Mouse (Mus musculus) small intestine, adult 2 months (tissue): ENCODE measurements at regions not wholly inside any gene's neighbourhood (a gene's known extent, or its start where the extent isn't known, plus 50 kb on each side); places are given as distances from the start of the nearest gene placed in this dataset.

Experiments
- H3K27ac ChIP-seq: fragments of 200-500 bp; 2 replicates; pipeline ENCODE4 v1.5.1; 2012; ENCODE audit warnings: low read depth, low read length, control low read depth, inconsistent platforms; ENCODE audit not compliant: insufficient read depth
- H3K27me3 ChIP-seq: fragments of 200-500 bp; 2 replicates; pipeline ENCODE4 v1.6.1; 2012; ENCODE audit warnings: mild to moderate bottlenecking, moderate library complexity, low read length, inconsistent platforms; ENCODE audit not compliant: control insufficient read depth, insufficient read depth
- H3K36me3 ChIP-seq: fragments of 200-500 bp; 2 replicates; pipeline ENCODE4 v1.6.1; 2012; ENCODE audit warnings: mild to moderate bottlenecking, low read length, control low read depth, inconsistent platforms; ENCODE audit not compliant: control insufficient read depth, insufficient read depth
- H3K4me1 ChIP-seq: fragments of 200-500 bp; 2 replicates; pipeline ENCODE4 v1.6.1; 2012; ENCODE audit warnings: low read length, inconsistent platforms, mixed read lengths; ENCODE audit not compliant: control insufficient read depth, insufficient read depth, insufficient read length
- H3K4me3 ChIP-seq: fragments of 200-500 bp; 2 replicates; pipeline ENCODE4 v1.5.1; 2012; ENCODE audit warnings: low read depth, mild to moderate bottlenecking, control low read depth, inconsistent platforms, low read length, moderate library complexity
- CTCF ChIP-seq: fragments of 200-500 bp; IDR thresholded peaks from 2 replicates; pipeline ENCODE4 v1.5.1; 2012; ENCODE audit warnings: low read depth, mild to moderate bottlenecking, control low read depth, inconsistent platforms, low read length, moderate library complexity, mixed read lengths; ENCODE audit not compliant: insufficient replicate concordance, insufficient read length; ENCODE audit errors: extremely low read depth
- POLR2A ChIP-seq: fragments of 200-500 bp; IDR thresholded peaks from 2 replicates; pipeline ENCODE4 v1.6.1; 2012; ENCODE audit warnings: low read depth, mild to moderate bottlenecking, control low read depth, inconsistent platforms, low read length, moderate library complexity
- WGBS: fragments of 180-500 bp; shearing (Covaris S2); methylation state at CpG from one replicate; pipeline ENCODE4 v1.1.7; 2018; 5-methylcytosine and 5-hydroxymethylcytosine counted together

GRCm38 (mm10) chr2:166408806-166409205 lies 253.3 kb upstream of the Sulf2 start:
- TF ChIP-seq POLR2A, result no peak
- no peak for TF ChIP-seq CTCF
- Histone ChIP-seq H3K4me1 (no peaks in the 10 kb centered on the region), H3K4me3 (no peak overlapping the region), H3K27me3 (no peaks in the 10 kb centered on the region), H3K36me3 (no peaks in the 10 kb centered on the region), H3K27ac (no peak overlapping the region)
- 79% methylated on average over 4 of the region's 4 CpGs for WGBS

DNA sequence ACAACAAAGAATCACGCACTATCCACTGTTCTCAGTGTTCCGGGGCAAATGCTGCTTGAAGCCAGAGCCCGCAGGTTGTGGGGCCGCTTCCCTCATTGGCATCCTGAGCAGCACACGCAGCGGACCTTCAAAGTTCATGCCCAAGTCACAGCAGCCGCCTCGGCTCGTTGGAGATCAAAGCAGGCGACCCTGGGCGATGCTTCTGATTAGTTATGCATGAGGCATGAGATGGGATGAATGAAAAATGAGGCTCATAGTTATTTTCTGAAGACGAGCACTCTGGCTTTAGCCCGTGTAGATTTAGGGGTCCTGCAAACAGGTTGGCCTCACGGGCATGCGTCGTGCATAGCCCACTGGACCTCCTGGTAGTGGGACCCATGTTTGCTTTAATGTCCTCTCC lies 252.5 kb upstream of the Sulf2 start:
- 88% methylated on average over 16 of the region's 16 CpGs for WGBS
- TF ChIP-seq CTCF, result no peak
- Histone ChIP-seq H3K4me3 (no peak overlapping the region), H3K27me3 (no peaks in the 10 kb centered on the region), H3K4me1 (no peaks in the 10 kb centered on the region), H3K36me3 (no peaks in the 10 kb centered on the region), H3K27ac (no peak overlapping the region)

DNA sequence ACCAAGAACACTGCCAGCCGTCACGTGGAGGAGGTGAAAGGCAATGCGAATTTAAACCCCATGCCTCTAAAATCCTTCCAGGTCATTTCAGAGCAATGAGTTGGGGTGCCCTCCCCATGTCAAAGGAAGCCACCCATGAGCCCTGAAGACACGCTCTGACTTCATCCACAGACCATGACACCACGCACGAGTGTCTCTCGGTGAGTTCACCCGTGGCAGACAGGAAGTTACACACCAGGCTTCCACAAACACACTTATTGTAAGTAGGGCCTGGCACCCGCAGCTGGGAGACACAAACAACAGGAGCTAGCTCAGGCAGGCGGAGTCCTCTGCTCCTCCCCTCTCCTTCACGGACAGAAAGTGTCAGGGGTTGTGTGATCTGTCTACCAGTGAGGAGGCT lies 251.4 kb upstream of the Sulf2 start:
- no peak overlapping the region for H3K27ac ChIP-seq
- no peaks in the 10 kb centered on the region for H3K27me3 ChIP-seq
- no peaks in the 10 kb centered on the region for H3K36me3 ChIP-seq
- TF ChIP-seq CTCF (no peak), POLR2A (no peak)
- 67% methylated on average over 11 of the region's 11 CpGs for WGBS
- no peaks in the 10 kb centered on the region for H3K4me1 ChIP-seq
- H3K4me3 ChIP-seq, result no peak overlapping the region

GRCm38 (mm10) chr2:166403319-166403718 lies 247.9 kb upstream of the Sulf2 start:
- Histone ChIP-seq H3K36me3 (no peaks in the 10 kb centered on the region), H3K4me1 (peaks cover 2% of the 10 kb centered on the region; the same call in 1 of the 2 replicates), H3K27ac (no peak overlapping the region), H3K27me3 (no peaks in the 10 kb centered on the region), H3K4me3 (no peak overlapping the region)
- TF ChIP-seq POLR2A (no peak), CTCF (no peak)
- 44% methylated on average over 10 of the region's 10 CpGs for WGBS

DNA sequence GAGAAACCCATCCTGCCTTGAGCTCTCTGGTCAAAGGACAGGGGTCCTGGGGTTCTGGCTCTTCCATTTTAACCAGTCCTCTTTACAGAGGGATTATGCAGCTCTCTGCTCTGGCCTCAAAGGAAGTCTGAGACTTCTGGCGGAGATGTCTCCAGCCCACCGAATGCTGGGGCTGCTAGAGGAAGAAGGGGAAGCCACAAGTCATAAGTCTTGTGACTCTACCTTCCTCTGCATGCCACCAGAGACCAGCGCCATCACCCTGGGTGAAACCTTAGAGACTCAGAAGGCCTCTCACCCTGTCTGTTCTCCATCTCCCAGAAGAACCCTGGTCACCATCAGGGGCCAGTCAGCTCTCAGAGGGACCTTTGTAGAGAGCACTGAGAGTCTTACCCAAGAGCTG lies 246.4 kb upstream of the Sulf2 start:
- Histone ChIP-seq H3K4me3 (no peak overlapping the region), H3K27ac (no peak overlapping the region), H3K27me3 (no peaks in the 10 kb centered on the region), H3K36me3 (no peaks in the 10 kb centered on the region), H3K4me1 (peaks cover 2% of the 10 kb centered on the region; the same call in 1 of the 2 replicates)
- TF ChIP-seq POLR2A (no peak), CTCF (no peak)
- WGBS, result 68% methylated on average over 3 of the region's 3 CpGs

GRCm38 (mm10) chr2:166400304-166400703 lies 244.8 kb upstream of the Sulf2 start:
- no peak for TF ChIP-seq CTCF
- TF ChIP-seq POLR2A, result no peak
- WGBS, result 38% methylated on average over 10 of the region's 10 CpGs

GRCm38 (mm10) chr2:166399140-166399830 lies 243.8 kb upstream of the Sulf2 start:
- TF ChIP-seq CTCF, result no peak
- TF ChIP-seq POLR2A, result no peak
- Histone ChIP-seq H3K27ac (no peak overlapping the region), H3K4me3 (no peak overlapping the region), H3K4me1 (peaks cover 2% of the 10 kb centered on the region; the same call in 1 of the 2 replicates), H3K36me3 (no peaks in the 10 kb centered on the region), H3K27me3 (no peaks in the 10 kb centered on the region)
- WGBS, result 38% methylated on average over 6 of the region's 6 CpGs

More at GRCm38 (mm10) chr2:166400304-166400703, 244.8 kb upstream of the Sulf2 start:
- Histone ChIP-seq H3K36me3 (no peaks in the 10 kb centered on the region), H3K27me3 (no peaks in the 10 kb centered on the region), H3K4me3 (no peak overlapping the region), H3K27ac (no peak overlapping the region), H3K4me1 (peaks cover 2% of the 10 kb centered on the region; the same call in 1 of the 2 replicates)
